Mouse (Mus musculus) stomach, embryonic 16.5 days (tissue): Measurements from ENCODE around the gene Slc24a3. TPM values are rescaled to one million over a fixed set of nuclear protein-coding genes. Genes with fewer than 3 reads are reported as not detected.

Experiments
- ATAC-seq: fragments of 200-750 bp; cut with Nextera tagmentation; 2 replicates; pipeline ENCODE4 v1.8.0; 2017; ENCODE audit warnings: moderate number of reproducible peaks, moderate TSS enrichment; ENCODE audit not compliant: insufficient read depth, low FRiP score
- H3K27ac ChIP-seq: fragments of 300-500 bp; sonication (generic); 2 replicates; pipeline ENCODE4 v1.5.1; 2014; ENCODE audit warnings: low read length
- H3K27me3 ChIP-seq: fragments of 300-500 bp; sonication (generic); 2 replicates; pipeline ENCODE4 v1.6.1; 2014; ENCODE audit warnings: low read length, control low read depth, mixed read lengths; ENCODE audit not compliant: control insufficient read depth, insufficient read depth
- H3K36me3 ChIP-seq: fragments of 300-500 bp; sonication (generic); 2 replicates; pipeline ENCODE4 v1.6.1; 2014; ENCODE audit warnings: low read length; ENCODE audit not compliant: control insufficient read depth, insufficient read depth
- H3K4me1 ChIP-seq: fragments of 300-500 bp; sonication (generic); 2 replicates; pipeline ENCODE4 v1.6.1; 2014; ENCODE audit warnings: low read length, control low read depth, mixed read lengths; ENCODE audit not compliant: control insufficient read depth, insufficient read depth
- H3K4me2 ChIP-seq: fragments of 300-500 bp; sonication (generic); 2 replicates; pipeline ENCODE4 v1.6.1; 2014; ENCODE audit warnings: low read depth, low read length, mixed read lengths
- H3K4me3 ChIP-seq: fragments of 300-500 bp; sonication (generic); replicated peaks from 2 replicates; pipeline ENCODE4 v1.5.1; 2014; ENCODE audit warnings: mild to moderate bottlenecking, low read length
- H3K9ac ChIP-seq: fragments of 300-500 bp; sonication (generic); 2 replicates; pipeline ENCODE4 v1.6.1; 2014; ENCODE audit warnings: low read length
- H3K9me3 ChIP-seq: fragments of 300-500 bp; sonication (generic); replicated peaks from 2 replicates; pipeline ENCODE4 v1.6.1; 2016; ENCODE audit warnings: low read length, control low read depth; ENCODE audit not compliant: control insufficient read depth
- WGBS: fragments of 180-500 bp; shearing (Covaris S2); extraction: QIAGEN DNeasy Blood & Tissue Kit; methylation state at CpG from one replicate; pipeline ENCODE4 v1.1.7; 2014; 5-methylcytosine and 5-hydroxymethylcytosine counted together
- polyA plus RNA-seq: library from polyadenylated mRNA; unstranded; fragments of >200 nt; fragmentation: Nextera tagmentation; extraction: Ambion mirVana; gene quantifications from 2 replicates; pipeline ENCODE4 v1.2.1, GENCODE M21; 2015

Slc24a3 gene
- polyA plus RNA-seq, 1 experiment from 2014 or later = 3.4 TPM

DNA sequence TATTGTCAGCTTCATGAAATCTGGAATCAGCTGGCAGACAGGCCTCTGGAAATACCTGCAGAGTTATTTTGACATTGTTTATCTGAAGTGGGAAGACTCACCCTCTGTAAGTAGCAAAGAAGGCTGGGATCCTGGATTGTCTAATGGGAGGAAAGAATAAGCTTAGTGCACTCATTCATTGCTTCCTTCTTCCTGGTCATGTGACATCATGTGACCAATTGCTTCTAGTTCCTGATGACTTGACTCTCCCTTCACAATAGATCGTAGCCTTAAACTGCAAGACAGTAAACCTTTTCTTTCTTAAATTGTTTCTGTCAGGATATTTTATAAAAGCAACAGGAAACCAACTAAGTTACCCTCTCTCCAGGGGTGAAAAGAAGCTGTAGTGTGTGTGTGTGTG is 374.1 kb downstream of the Slc24a3 start:
- ATAC-seq = no peak
- Histone ChIP-seq H3K4me1 (no peaks in the 10 kb centered on the region), H3K9ac (no peak overlapping the region), H3K9me3 (no peaks in the 10 kb centered on the region), H3K27ac (no peak overlapping the region), H3K4me2 (no peak overlapping the region), H3K36me3 (no peaks in the 10 kb centered on the region), H3K4me3 (no peak overlapping the region), H3K27me3 (no peaks in the 10 kb centered on the region)
- 88% methylated on average over 1 of the region's 1 CpGs for WGBS

GRCm38 (mm10) chr2:145546071-145546470 is 378.5 kb downstream of the Slc24a3 start:
- no peaks in the 10 kb centered on the region for H3K27me3 ChIP-seq
- no peak overlapping the region for H3K27ac ChIP-seq
- no peaks in the 10 kb centered on the region for H3K4me1 ChIP-seq
- no peak overlapping the region for H3K4me3 ChIP-seq
- no peak overlapping the region for H3K4me2 ChIP-seq
- ATAC-seq = no peak
- no peaks in the 10 kb centered on the region for H3K36me3 ChIP-seq
- no peak overlapping the region for H3K9ac ChIP-seq
- H3K9me3 ChIP-seq = no peaks in the 10 kb centered on the region
- WGBS = 65% methylated on average over 3 of the region's 3 CpGs

DNA sequence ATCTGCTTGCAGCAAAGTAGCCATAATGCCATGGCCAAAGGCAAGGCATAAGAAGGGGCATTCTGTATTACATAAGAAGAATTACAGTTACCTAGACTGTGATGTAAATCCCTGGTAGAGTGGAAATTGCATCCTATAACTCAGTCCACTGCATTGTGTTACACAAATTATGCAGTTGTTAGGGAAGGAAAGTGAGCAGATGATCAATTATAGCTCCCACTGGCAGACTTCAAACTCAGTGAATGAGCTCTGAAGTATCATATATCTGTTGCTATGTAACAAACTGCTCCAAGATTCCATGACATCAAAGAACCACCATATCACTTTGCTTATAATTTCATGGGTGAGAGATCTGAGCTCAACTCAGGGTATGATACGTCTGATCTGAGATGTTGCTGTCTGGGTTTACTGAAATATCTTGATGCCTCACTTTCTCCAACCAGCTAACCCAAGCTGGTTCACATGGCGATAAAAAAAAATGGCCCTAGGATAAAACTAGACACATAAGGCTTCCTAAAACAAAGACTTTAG is 387.2 kb downstream of the Slc24a3 start:
- Histone ChIP-seq H3K4me1 (no peaks in the 10 kb centered on the region), H3K9ac (no peak overlapping the region), H3K4me2 (no peak overlapping the region), H3K27me3 (no peaks in the 10 kb centered on the region), H3K9me3 (no peaks in the 10 kb centered on the region), H3K4me3 (no peak overlapping the region), H3K27ac (no peak overlapping the region), H3K36me3 (no peaks in the 10 kb centered on the region)
- WGBS = 88% methylated on average over 2 of the region's 2 CpGs
- ATAC-seq = no peak

- no peaks in the 10 kb centered on the region for H3K27me3 ChIP-seq
Measured at GRCm38 (mm10) chr2:145555713-145556112, 388.2 kb downstream of the Slc24a3 start.

DNA sequence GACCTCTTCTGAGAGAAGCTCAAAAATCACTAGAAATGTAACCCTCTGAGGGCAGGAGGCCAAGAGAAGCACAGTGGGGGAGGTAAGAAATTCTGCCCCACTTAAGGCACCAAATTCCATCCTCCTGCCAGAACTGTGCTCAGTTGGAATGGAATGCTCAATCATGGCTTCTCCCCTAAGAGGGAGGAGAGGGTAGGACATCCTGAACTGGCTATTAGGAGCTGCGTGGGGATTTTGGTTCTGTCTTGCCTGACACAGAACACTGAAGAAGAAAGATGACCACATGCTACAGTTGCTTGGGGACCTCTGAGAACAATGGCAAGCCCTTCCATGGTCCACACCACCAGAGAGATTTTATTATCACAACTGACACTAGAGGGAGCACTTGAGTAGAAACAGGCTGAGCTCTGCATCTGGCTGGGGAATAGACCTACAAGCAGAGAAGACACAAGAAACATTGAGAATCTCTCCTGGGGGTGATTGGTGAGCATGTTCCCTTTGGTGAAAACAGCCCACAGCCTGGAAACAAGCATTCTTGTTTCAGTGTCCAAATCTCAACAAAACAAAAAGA is 389.9 kb downstream of the Slc24a3 start:
- ATAC-seq = no peak
- no peaks in the 10 kb centered on the region for H3K4me1 ChIP-seq
- H3K36me3 ChIP-seq = no peaks in the 10 kb centered on the region
- H3K4me3 ChIP-seq = no peak overlapping the region
- no peak overlapping the region for H3K9ac ChIP-seq
- H3K27me3 ChIP-seq = no peaks in the 10 kb centered on the region
- no peak overlapping the region for H3K27ac ChIP-seq
- H3K9me3 ChIP-seq = no peaks in the 10 kb centered on the region
- WGBS = 36% methylated on average over 1 of the region's 1 CpGs
- H3K4me2 ChIP-seq = no peak overlapping the region

More at GRCm38 (mm10) chr2:145555713-145556112, 388.2 kb downstream of the Slc24a3 start:
- Histone ChIP-seq H3K9me3 (no peaks in the 10 kb centered on the region), H3K4me3 (no peak overlapping the region), H3K9ac (no peak overlapping the region), H3K27ac (no peak overlapping the region), H3K4me2 (no peak overlapping the region), H3K4me1 (no peaks in the 10 kb centered on the region), H3K36me3 (no peaks in the 10 kb centered on the region)
- WGBS = 84% methylated on average over 2 of the region's 2 CpGs
- ATAC-seq = no peak

- Histone ChIP-seq H3K4me2 (no peak overlapping the region), H3K4me3 (no peak overlapping the region), H3K4me1 (no peaks in the 10 kb centered on the region), H3K27me3 (no peaks in the 10 kb centered on the region), H3K9me3 (no peaks in the 10 kb centered on the region), H3K36me3 (no peaks in the 10 kb centered on the region), H3K27ac (no peak overlapping the region), H3K9ac (no peak overlapping the region)
- ATAC-seq = no peak
Measured at GRCm38 (mm10) chr2:145562493-145562892, 394.9 kb downstream of the Slc24a3 start.

DNA sequence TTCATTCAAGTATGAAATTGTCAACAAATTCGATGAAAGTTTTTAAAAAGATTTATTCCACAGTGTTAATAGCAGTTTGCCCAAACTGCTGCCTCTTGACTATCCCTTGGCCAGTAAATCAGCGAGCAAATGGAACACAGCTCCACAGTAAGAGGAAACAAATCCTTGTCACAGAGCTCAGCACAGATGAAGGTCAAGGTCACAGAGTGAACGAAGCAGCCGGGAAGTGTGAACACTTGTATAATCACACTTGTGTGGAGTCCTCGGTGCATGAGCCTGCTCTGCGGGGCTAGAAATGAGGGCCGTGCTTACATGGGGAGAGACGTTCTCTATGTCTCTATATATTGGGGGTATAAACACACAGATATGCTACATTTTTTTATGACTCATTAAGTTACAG is 397.0 kb downstream of the Slc24a3 start:
- no peak for ATAC-seq
- 61% methylated on average over 8 of the region's 8 CpGs for WGBS
- Histone ChIP-seq H3K27ac (no peak overlapping the region), H3K9me3 (no peaks in the 10 kb centered on the region), H3K4me1 (no peaks in the 10 kb centered on the region), H3K36me3 (no peaks in the 10 kb centered on the region), H3K9ac (no peak overlapping the region), H3K4me2 (no peak overlapping the region), H3K27me3 (no peaks in the 10 kb centered on the region), H3K4me3 (no peak overlapping the region)

DNA sequence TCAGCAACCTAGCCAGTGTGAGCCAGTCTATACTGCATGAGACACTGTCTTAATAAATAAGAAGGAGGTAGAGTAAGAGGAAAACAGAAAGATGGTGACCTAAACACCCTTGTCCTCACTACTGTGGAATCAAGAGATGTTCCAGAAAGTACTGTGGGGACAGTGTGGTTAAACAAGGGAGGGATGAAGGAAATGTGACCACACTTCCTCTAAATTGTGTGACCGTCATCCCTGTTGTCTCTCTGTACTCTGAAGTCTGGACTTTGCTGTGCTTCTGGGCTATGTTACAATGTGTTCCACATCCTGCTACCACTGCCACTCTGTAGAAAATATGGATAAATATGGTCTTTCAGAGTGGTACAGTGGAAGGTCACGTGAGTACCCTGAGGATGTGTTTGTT is 399.4 kb downstream of the Slc24a3 start:
- Histone ChIP-seq H3K4me3 (no peak overlapping the region), H3K27ac (no peak overlapping the region), H3K36me3 (no peaks in the 10 kb centered on the region), H3K9ac (no peak overlapping the region), H3K4me1 (no peaks in the 10 kb centered on the region), H3K27me3 (no peaks in the 10 kb centered on the region), H3K9me3 (no peaks in the 10 kb centered on the region), H3K4me2 (no peak overlapping the region)
- no peak for ATAC-seq
- 79% methylated on average over 2 of the region's 2 CpGs for WGBS

DNA sequence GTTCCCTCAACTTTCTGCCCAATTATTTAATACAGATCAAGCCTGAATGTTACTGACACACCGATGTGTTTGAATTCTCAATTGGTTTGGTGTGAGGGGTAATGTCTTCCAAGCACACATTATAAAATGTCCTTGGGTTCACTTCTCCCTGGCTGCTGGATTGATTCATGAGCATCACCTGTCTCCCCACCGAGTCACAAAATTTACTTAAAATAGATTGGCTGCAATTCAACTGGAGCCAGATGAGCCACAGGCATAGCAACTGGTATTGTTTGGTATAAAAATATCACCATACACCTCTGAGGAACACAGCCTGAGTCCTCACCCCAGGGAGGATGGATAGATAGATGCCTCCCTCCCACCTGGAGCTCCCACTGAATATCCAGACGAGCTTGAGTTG is 404.4 kb downstream of the Slc24a3 start:
- WGBS = 63% methylated on average over 3 of the region's 3 CpGs
- Histone ChIP-seq H3K4me3 (no peak overlapping the region), H3K9ac (no peak overlapping the region), H3K27ac (no peak overlapping the region), H3K27me3 (no peaks in the 10 kb centered on the region), H3K36me3 (no peaks in the 10 kb centered on the region), H3K9me3 (no peaks in the 10 kb centered on the region), H3K4me1 (no peaks in the 10 kb centered on the region), H3K4me2 (no peak overlapping the region)
- ATAC-seq = no peak
